Mouse (Mus musculus) liver, postnatal 0 days (tissue): Measurements from ENCODE around the gene Pde8a. TPM values are rescaled to one million over a fixed set of nuclear protein-coding genes. Genes with fewer than 3 reads are reported as not detected.

Source experiments
- ATAC-seq: fragments of 200-750 bp; cut with Nextera tagmentation; 2 replicates; pipeline ENCODE4 v1.8.0; 2017; ENCODE audit warnings: mild to moderate bottlenecking, moderate library complexity
- DNase-seq: peaks from one replicate; pipeline ENCODE4 v3.0.0-alpha.2; 2016
- H3K27ac ChIP-seq: fragments of 300-500 bp; sonication (generic); 2 replicates; pipeline ENCODE4 v1.5.1; 2014; ENCODE audit warnings: antibody characterized with exemption, moderate library complexity, mild to moderate bottlenecking, low read depth
- H3K27me3 ChIP-seq: fragments of 300-500 bp; sonication (generic); 2 replicates; pipeline ENCODE4 v1.6.1; 2014; ENCODE audit warnings: low read length, control low read depth, mixed read lengths; ENCODE audit not compliant: insufficient read depth
- H3K36me3 ChIP-seq: fragments of 300-500 bp; sonication (generic); replicated peaks from 2 replicates; pipeline ENCODE4 v1.6.1; 2014; ENCODE audit warnings: mild to moderate bottlenecking, control low read depth, low read length, moderate library complexity, mixed read lengths; ENCODE audit not compliant: insufficient read depth
- H3K4me1 ChIP-seq: fragments of 300-500 bp; sonication (generic); 2 replicates; pipeline ENCODE4 v1.6.1; 2014; ENCODE audit warnings: antibody characterized with exemption, mild to moderate bottlenecking, control low read depth; ENCODE audit not compliant: insufficient read depth
- H3K4me2 ChIP-seq: fragments of 300-500 bp; sonication (generic); 2 replicates; pipeline ENCODE4 v1.6.1; 2014; ENCODE audit warnings: low read depth, mild to moderate bottlenecking, low read length, moderate library complexity, mixed read lengths
- H3K4me3 ChIP-seq: fragments of 300-500 bp; sonication (generic); 2 replicates; pipeline ENCODE4 v1.5.1; 2014; ENCODE audit warnings: low read depth, low read length
- H3K9ac ChIP-seq: fragments of 300-500 bp; sonication (generic); replicated peaks from 2 replicates; pipeline ENCODE4 v1.6.1; 2014; ENCODE audit warnings: mild to moderate bottlenecking, moderate library complexity
- H3K9me3 ChIP-seq: fragments of 300-500 bp; sonication (generic); 2 replicates; pipeline ENCODE4 v1.6.1; 2016; ENCODE audit warnings: mild to moderate bottlenecking, control low read depth, low read length, mixed read lengths
- CTCF ChIP-seq: sonication (generic); IDR thresholded peaks from 2 replicates; pipeline ENCODE4 v1.5.1; 2016; ENCODE audit warnings: antibody characterized with exemption, low read depth
- EP300 ChIP-seq: IDR thresholded peaks from 2 replicates; pipeline ENCODE4 v1.6.1; 2016; ENCODE audit warnings: antibody characterized with exemption, low read depth, mild to moderate bottlenecking
- WGBS: fragments of 180-500 bp; shearing (Covaris S2); extraction: QIAGEN DNeasy Blood & Tissue Kit; methylation state at CpG from one replicate; pipeline ENCODE4 v1.1.7; 2014; ENCODE audit not compliant: insufficient replicate concordance; 5-methylcytosine and 5-hydroxymethylcytosine counted together
- polyA plus RNA-seq: library from polyadenylated mRNA; unstranded; fragments of >200 nt; fragmentation: Nextera tagmentation; extraction: Ambion mirVana; gene quantifications from 2 replicates; pipeline ENCODE4 v1.2.1, GENCODE M21; 2015

Pde8a gene
- polyA plus RNA-seq, 1 experiment from 2014 or later, result 3.4 TPM

DNA sequence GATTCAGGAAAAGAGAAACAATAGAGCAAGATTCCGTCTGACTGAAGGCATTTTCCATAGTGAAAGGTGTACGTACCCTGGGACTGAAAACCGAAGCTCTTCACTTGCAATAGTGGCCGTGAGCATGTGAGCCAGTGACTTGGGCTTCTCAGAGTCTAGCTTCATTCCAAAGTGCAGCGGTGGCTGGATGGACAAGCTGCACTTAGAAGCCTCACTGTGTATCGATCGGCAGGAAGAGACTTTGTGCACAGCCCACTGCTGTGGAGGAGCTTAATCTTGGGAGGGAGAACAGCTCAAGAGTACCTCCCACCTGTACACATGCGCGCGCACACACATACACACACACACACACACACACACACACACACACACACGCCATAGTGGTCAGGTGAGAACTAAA is 39.9 kb downstream of the Pde8a start:
- DNase-seq (no peak), ATAC-seq (no peak)
- no peak overlapping the region for H3K4me3 ChIP-seq
- no peak for TF ChIP-seq CTCF
- TF ChIP-seq EP300, result no peak
- no peak overlapping the region for H3K4me2 ChIP-seq
- H3K4me1 ChIP-seq, result peaks cover 14% of the 10 kb centered on the region
- 58% methylated on average over 9 of the region's 11 CpGs for WGBS
- no peaks in the 10 kb centered on the region for H3K36me3 ChIP-seq
- no peak overlapping the region for H3K27ac ChIP-seq
- H3K27me3 ChIP-seq, result no peaks in the 10 kb centered on the region
- H3K9me3 ChIP-seq, result no peaks in the 10 kb centered on the region
- H3K9ac ChIP-seq, result no peak overlapping the region

DNA sequence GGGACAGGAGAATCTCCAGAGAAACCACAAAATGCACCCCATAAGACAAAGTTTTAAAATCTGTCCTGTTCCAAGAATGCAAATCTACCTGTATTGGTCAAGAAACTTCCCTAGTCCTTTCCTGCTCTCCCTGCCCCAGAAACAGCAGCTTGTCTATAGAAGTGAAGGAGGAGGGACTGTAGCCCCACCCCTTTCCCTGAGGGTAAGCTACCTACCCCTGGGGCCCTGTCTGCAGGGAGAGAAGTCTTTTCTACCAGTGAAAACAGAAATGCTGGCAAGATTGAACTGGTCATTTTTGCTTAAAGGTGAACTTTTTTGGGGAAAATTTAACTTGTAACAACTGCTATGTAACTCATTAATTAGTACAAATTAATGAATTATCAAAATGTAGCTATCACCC is 41.2 kb downstream of the Pde8a start:
- Histone ChIP-seq H3K4me3 (no peak overlapping the region), H3K9ac (no peak overlapping the region), H3K27ac (no peak overlapping the region), H3K4me1 (peaks cover 11% of the 10 kb centered on the region), H3K36me3 (no peaks in the 10 kb centered on the region), H3K4me2 (no peak overlapping the region), H3K27me3 (no peaks in the 10 kb centered on the region), H3K9me3 (no peaks in the 10 kb centered on the region)
- DNase-seq (no peak), ATAC-seq (no peak)
- TF ChIP-seq EP300, result no peak

DNA sequence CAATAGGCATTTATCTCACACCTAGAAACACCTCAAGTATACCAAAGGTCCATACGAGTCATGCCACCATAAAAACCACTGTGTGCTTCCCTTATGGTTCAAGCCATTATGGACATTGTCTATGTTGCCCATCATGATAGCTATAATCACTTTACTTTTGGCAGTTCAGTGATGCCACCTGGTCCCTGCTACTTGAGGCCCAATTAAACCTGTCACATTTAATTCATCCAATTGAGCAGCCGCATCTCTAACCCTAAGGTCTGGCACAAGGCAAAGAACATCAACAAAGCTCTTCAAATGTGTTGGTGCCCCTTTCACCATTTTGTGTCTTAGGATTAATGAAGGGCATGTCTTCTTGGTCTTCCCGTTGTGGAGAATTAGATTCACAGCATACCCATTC is 42.1 kb downstream of the Pde8a start:
- Histone ChIP-seq H3K9ac (no peak overlapping the region), H3K4me2 (no peak overlapping the region), H3K4me1 (peaks cover 11% of the 10 kb centered on the region), H3K27me3 (no peaks in the 10 kb centered on the region), H3K9me3 (no peaks in the 10 kb centered on the region), H3K4me3 (no peak overlapping the region), H3K36me3 (no peaks in the 10 kb centered on the region), H3K27ac (no peak overlapping the region)
- WGBS, result 83% methylated on average over 3 of the region's 3 CpGs
- TF ChIP-seq EP300 (no peak), CTCF (no peak)
- no peak for ATAC-seq
- DNase-seq, result no peak

DNA sequence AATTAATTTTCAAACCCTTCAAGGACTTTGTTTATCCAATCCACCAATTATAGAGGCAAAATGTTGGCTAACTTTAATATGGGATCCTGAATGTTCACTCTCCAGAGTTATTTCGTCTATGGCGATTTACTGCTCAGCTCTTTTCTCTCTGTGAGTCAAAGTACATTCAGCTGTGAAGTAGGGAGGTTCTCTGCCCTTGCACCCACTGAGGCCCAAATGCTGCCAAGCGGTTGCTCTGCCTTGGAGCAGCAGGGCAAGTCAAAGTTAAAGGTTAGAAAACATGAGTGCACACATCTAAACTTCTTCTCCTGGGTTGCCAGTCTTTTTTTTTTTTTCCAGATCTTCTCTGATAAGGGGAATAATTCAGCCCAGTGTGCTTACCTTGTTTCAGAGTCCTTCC is 43.4 kb downstream of the Pde8a start:
- Histone ChIP-seq H3K4me1 (peaks cover 1% of the 10 kb centered on the region), H3K9me3 (no peaks in the 10 kb centered on the region), H3K9ac (no peak overlapping the region), H3K27ac (no peak overlapping the region), H3K4me2 (no peak overlapping the region), H3K27me3 (no peaks in the 10 kb centered on the region), H3K36me3 (no peaks in the 10 kb centered on the region), H3K4me3 (no peak overlapping the region)
- TF ChIP-seq EP300 (no peak), CTCF (no peak)
- ATAC-seq (no peak), DNase-seq (no peak)
- 75% methylated on average over 3 of the region's 3 CpGs for WGBS

DNA sequence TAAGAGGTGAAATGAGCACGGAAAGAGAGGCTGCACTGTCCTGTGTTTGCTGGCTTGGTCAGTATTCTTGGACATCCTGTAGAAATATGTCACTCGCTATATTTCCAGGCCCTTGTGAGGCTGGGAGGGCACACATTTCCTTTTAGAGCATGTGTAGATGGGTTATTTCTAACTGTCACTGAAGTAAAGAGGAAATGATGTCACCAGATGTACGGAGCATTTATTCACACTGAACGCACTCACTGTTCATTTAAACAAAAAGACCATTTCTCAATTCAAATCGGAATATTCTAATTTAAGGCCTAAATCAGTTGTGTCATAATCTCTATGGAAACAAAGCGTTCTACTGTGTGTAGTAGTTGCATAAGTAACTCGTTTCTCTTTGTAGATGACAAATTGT is 48.2 kb downstream of the Pde8a start:
- Histone ChIP-seq H3K4me2 (no peak overlapping the region), H3K4me3 (no peak overlapping the region), H3K36me3 (no peaks in the 10 kb centered on the region), H3K27me3 (no peaks in the 10 kb centered on the region), H3K27ac (no peak overlapping the region), H3K9me3 (no peaks in the 10 kb centered on the region), H3K4me1 (no peaks in the 10 kb centered on the region), H3K9ac (no peak overlapping the region)
- no peak for DNase-seq
- TF ChIP-seq CTCF (no peak), EP300 (no peak)
- no peak for ATAC-seq
- WGBS, result 47% methylated on average over 7 of the region's 7 CpGs

DNA sequence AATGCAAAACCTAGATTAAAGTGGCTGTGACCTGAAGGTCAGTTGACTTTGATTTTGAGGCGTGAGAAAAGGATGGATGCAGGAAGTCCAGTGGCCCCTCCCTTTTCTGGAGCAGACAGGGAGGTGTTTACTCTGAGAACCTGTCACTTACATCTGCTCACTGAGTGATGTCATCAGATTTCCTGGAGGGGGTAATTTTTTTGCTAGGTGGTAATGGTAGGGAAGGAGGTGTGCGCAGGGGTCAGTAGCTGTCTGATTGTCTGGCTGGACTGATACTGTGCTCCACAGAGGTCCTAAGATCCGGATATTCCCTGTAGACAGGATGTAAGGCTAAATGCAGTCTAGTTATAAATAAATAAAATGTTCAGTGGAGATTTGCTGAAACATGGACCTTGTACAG is 59.5 kb downstream of the Pde8a start:
- Histone ChIP-seq H3K4me2 (no peak overlapping the region), H3K36me3 (no peaks in the 10 kb centered on the region), H3K27me3 (no peaks in the 10 kb centered on the region), H3K9ac (no peak overlapping the region), H3K27ac (no peak overlapping the region), H3K4me3 (no peak overlapping the region), H3K4me1 (no peaks in the 10 kb centered on the region), H3K9me3 (no peaks in the 10 kb centered on the region)
- DNase-seq (no peak), ATAC-seq (no peak)
- TF ChIP-seq EP300 (no peak), CTCF (no peak)
- 54% methylated on average over 3 of the region's 3 CpGs for WGBS

DNA sequence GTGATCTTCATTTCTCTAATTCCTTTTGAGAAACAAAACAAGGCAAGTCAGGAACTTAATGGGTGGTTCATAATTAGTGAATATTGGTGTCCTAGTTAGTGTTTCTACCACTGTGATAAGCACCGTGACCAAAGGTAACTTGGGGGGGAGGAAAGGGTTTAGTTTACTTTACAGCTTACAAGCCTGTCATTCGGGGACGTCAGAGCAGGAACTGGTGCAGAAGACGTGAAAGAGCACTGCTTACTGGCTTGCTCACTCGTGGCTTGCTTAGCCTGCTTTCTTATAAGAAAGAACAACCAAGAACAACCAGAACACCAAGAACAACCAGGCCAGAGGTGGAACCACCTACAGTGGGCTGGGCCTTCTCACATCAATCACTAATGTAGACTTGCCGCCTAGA is 65.6 kb downstream of the Pde8a start:
- no peak for DNase-seq
- 67% methylated on average over 6 of the region's 6 CpGs for WGBS
- Histone ChIP-seq H3K4me1 (peaks cover 2% of the 10 kb centered on the region), H3K9ac (no peak overlapping the region), H3K4me3 (no peak overlapping the region), H3K9me3 (no peaks in the 10 kb centered on the region), H3K36me3 (no peaks in the 10 kb centered on the region), H3K27ac (no peak overlapping the region), H3K27me3 (no peaks in the 10 kb centered on the region), H3K4me2 (no peak overlapping the region)
- ATAC-seq, result no peak
- TF ChIP-seq EP300, result no peak
- no peak for TF ChIP-seq CTCF
